Mouse (Mus musculus) olfactory bulb, adult 2 months (tissue): Measurements from ENCODE around the gene Vwa3a.

ENCODE experiments used
- CTCF ChIP-seq: fragments of 200-500 bp; IDR thresholded peaks from 2 replicates; pipeline ENCODE4 v1.5.1; 2012; ENCODE audit warnings: low read depth, mild to moderate bottlenecking, low read length, moderate library complexity; ENCODE audit not compliant: insufficient read depth
- POLR2A ChIP-seq: fragments of 200-500 bp; IDR thresholded peaks from 2 replicates; pipeline ENCODE4 v1.6.1; 2012; ENCODE audit warnings: mild to moderate bottlenecking, low read depth, low read length, moderate library complexity; ENCODE audit not compliant: insufficient read depth

GRCm38 (mm10) chr7:120826408-120826807 lies 87.3 kb downstream of the Vwa3a start:
- TF ChIP-seq POLR2A (no peak), CTCF (peak; percentile 29; the same call in 1 of the 2 replicates)
